Mouse (Mus musculus) mesoderm, embryonic 11.5 days (tissue): ENCODE data around the gene Lysmd1.
A peak's percentile ranks its signal among the peaks of the same experiment; 100 is the strongest.
"Not testable (repeated sequence)": the region's sequence is repeated elsewhere in the genome, so short reads cannot be mapped to it uniquely, and the experiment has no call there.

Experiments
- DNase-seq: peaks from one replicate; pipeline ENCODE4 v3.0.0-alpha.2; 2012; ENCODE audit warnings: low read depth, low spot score

The Lysmd1 gene

DNA sequence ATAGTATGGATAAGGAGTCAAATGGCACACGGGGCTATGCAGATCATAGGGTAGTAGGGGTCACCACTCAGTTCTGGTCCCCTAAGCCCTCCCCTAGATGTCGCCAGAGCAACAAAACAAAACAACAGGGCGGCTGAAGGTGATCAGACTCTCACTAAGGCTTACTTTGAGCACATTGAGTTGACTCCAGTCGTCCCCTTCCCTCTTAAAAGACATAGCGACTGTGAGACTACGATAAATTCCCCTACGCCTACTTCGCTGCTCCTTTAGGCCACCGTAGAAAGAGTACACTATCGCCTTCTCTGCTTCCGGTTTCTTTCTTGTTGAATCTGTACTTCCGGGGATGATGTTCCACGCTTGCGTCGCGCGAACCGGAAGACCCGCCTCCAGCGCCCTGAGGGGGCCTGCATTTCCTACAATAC is at the start of gene Lysmd1, which contains the start of gene Scnm1:
Gene Lysmd1 (plus strand): TSS at position 409 of the 422 bp plus-strand sequence.
Gene Scnm1 (minus strand): TSS at position 332 of the 422 bp plus-strand sequence.
- DNase-seq, result peak; percentile 92

DNA sequence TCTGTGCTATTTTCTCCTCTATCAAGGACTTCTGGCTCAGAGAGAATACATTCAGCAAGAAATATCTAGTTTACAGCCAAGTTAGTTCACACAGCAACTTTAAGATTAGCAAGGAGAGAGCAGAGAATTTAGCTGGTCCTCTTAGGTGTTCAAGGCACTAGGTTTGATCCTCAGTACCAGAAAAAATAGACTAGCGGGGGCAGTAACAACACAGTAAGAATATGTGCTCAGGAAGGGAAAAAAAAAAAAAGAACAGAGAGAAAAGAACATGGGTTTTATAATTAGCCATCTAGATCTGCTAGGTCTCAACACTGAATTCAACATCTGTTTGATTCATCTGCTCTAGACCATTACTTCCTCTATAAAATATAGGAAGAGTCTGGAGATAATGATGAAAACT is 45.8 kb upstream of the Lysmd1 start:
- DNase-seq, result no peak

DNA sequence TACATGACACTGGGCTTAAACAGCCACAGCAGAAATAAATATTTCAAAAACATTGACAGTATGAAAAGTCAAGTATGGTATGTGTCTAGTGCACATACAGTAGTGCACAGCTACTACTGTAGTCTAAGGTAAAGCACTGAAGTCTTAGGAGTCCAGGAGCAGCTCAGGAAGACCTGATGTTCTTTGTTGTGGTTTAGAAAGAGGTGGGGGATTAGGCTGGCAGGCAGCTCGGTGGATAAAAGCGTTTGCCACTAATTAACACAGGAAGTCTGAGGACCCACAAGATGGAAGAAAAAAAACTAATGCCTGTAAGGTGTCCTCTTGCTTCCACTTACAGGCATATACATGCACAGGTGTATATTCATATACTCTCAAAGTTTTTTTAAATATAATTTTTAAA is 33.0 kb upstream of the Lysmd1 start:
- DNase-seq, result no peak

DNA sequence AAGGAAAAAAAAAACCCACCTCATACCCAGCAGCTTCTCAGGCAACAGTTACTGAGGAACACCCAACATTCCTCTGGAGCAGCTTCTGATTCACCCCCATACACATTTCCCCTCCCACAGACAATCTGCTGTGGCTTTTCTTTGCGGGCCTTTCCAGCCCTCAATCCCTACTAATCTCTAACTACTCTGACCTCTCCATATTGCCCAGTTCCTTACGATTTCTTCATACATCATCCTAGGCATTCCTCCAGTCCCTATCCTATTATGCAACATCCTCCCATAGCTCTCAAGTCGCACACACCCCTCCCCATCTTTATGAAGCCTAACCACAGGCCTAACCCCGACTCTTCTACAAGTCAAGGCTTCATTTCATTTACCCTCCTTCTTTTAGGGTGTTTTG is 28.8 kb upstream of the Lysmd1 start:
- no peak for DNase-seq

DNA sequence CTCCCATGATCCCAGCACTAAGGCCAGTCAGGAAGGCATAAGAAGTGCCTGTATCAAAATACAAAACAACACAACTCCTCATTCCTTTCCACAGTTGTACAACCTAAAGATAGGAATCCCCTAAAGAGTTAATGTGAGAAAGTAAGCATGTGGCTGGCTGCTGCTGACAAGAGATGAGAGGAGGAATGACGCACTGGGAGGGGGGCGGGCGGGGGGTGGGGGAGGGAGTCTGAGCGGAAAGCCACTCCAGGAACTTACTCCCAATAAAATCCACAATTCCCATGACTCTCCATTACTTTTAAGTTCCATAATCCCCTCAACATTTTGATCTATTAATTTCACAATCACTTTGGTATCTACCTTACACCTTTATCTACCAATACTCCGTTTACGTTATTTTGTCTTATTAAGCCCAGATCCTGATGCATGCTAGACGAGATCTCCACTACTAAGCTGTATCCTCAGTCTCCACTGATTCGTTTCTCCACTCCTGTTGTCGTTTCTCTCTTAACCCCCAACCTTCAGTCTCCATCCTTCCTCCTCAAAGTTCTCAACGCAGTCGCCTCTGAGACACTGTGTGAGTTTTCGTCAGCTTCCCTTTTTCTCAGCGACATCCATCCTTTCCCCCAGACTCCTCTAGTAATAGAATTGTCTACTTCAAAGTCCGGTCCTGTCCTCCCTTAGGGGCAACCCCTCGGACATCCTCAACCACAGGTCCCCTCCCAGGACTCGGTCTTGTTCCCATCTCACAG is 28.1 kb upstream of the Lysmd1 start:
- DNase-seq, result no peak

DNA sequence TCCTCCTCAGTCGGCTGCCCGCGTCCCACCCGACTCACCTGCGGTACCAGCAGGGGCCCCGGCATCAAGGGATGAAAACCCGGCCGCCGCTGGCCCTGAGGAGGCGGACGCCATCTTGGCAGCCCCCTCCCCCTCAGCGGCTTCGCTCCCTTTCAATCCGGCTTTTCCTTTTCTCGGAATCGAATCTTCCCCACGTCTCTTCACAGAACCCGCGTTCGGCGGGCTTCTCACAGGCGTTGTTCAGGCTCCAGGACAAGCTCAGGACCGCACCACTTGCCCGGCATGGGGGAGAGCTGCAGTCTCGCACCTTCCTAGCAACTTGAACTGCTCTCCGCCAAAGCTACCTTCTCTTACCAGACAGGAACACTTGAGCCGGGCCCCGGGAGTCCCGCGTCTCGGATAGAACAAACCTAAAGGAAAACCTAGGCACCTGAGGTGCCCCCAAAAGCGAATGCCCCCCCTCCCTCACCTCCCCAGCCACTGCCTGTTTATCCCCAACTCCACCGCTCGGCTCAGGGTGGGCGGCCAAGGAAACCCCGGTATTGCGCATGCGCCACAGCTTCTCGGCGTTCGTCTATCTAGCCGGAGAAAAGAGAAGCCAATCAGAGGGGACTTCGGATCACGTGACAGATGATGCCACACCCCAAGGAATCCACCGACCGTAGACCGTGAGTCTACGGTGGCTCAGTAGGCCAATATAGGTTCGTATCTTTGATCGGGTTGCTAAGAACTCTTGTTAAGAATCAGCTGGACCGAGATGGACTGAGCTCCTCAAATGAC is 27.4 kb upstream of the Lysmd1 start, which contains the start of gene Pip5k1a:
Gene Pip5k1a (minus strand): TSS at position 593 of the 780 bp plus-strand sequence.
- DNase-seq, result peak; percentile 100

DNA sequence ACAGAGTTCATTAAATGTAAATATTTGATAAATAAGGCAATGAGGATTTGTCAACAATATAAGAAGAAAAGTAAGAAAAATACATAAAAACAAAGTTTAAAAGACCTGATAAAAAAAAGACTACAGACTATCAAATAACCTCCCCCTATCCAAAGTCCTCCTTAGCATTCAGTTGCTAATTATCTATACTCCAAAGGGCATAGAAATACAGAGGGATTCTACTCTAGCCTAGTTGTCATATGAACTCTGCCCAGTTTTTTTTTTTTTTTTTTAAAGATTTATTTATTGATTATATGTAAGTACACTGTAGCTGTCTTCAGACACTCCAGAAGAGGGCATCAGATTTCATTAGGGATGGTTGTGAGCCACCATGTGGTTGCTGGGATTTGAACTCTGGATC is 26.6 kb upstream of the Lysmd1 start:
- not testable (repeated sequence) for DNase-seq

DNA sequence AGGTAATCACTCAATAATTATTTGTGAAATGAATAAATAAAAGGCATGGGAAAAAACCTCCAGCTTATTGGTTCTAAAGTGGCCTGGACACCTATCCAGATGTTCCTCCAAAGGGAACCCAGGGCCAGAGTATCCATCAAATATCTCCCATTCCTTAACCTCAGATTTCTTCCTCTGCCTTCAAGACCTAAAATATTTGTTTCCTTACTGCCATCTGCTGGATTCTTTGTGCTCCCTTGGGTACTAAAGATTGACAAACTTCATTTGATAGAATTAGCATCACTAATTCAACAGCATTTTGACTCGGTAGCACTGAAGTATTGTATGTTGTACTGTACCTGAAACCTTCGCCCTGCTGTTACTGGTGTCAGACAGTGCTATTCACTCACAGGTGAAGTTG is 26.0 kb upstream of the Lysmd1 start:
- no peak for DNase-seq

DNA sequence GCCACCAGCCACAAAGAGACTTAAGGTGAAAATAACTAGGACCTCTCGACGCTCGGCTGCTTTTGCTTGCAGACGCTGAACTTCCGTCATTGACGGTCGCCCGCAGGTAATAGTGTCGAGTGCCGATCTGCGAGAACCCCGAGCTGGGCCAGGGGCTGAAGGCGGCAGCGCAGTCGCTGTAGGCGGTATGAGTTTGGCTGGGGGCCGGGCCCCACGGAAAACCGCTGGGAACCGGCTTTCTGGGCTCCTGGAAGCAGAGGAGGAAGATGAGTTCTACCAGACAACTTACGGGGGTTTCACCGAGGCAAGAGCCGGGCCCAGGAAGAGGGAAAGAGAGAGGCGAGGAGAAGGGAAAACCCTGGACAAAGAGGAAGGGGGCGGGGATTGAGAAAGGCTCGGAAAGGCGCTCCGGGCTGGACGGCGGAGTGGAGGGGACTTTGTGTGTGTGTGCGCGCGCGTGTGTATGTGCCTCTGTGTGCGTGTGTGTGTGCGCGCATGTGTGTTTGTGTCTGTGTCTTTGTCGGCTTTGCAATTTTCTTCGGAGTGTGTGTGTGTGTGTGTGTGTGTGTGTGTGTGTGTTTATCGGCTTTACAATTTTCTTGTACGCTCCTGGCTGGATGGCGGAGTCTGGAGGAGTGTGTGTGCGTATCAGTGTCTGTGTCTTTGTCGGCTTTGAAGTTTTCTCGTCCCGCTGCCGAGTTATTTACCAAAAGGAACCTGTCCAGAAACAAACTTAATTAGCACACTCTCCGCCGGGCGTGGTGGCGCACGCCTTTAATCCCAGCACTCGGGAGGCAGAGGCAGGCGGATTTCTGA is 22.8 kb upstream of the Lysmd1 start, which contains the start of gene Vps72:
Gene Vps72 (plus strand): TSS at position 112 of the 816 bp plus-strand sequence.
- peak; percentile 94 for DNase-seq

DNA sequence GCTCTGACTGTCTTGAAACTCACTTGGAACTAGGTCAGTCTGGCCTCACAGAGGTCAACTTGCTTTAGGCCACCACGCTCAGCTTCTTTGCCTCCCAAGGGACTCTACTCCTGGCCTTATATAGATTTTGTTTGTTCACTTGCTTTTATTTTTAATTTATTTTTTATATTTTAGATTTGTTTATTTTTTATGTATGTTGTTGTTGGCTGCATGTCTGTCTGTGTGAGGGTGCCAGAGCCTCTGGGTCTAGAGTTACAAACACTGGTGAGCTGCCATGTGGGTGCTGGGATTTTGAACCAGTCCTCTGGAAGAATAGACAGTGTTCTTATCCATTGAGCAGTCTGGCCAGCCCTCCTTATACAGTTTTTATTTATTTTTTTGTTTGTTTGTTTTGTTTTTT is 21.1 kb upstream of the Lysmd1 start:
- DNase-seq, result no peak

DNA sequence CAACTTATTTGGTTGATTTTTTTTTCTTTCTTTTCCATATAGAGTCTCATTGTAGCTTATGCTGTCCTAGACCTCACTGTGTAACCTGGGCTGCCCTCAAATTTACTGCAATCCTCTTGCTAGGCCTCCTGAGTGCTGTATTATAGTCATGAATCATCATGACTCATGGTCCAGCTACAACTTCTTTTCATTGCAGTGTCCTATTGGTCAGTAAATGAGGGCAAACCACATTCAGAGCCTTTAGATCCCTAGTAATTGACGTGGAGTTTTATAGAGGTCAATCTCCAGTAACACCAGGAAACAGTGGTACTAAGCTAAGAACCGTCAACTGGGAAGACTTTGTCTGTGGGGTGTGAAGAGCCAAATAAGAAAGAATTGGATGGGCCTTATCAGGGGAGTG is 16.1 kb upstream of the Lysmd1 start:
- DNase-seq, result no peak

DNA sequence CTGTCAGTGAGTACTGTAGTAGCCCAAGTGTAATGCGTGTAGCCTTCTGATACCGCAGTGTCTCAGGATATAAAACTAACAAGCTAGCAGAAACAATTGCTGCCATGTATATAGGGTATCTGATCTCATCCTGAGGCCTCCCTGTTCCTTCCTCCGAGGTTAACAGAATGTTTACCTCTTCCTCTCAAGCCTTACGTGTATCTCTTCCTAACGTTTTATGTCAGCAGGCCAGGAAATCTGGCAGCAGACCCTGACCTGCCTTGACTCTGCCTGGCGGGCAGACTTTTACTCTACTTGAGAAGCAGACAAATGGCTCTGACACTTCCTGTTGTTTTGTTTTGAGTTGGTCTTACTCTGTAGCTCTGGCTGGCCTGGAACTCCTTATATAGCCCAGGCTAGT is 12.3 kb upstream of the Lysmd1 start:
- no peak for DNase-seq

DNA sequence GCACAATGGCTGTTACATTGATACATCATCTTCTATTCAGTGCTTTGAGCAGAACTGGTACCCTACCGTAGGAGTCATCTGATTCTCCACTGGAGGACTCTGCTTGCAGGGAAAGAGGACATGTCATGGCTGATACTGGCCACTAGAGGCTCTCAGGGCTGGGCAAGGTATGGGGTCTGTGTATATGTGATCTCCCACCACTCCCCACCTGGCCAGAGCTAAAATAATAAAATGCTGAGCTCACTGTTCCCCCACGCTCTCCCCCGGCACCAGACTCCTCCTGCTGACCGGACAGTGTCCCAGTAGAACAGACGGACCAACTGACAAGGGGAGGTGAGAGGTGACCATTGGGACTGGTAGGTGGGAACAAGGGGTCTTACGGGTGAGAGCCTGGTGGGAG is 9.6 kb upstream of the Lysmd1 start, which contains the start of gene Tmod4:
Gene Tmod4 (plus strand): TSS at position 231 of the 400 bp plus-strand sequence.
- no peak for DNase-seq

DNA sequence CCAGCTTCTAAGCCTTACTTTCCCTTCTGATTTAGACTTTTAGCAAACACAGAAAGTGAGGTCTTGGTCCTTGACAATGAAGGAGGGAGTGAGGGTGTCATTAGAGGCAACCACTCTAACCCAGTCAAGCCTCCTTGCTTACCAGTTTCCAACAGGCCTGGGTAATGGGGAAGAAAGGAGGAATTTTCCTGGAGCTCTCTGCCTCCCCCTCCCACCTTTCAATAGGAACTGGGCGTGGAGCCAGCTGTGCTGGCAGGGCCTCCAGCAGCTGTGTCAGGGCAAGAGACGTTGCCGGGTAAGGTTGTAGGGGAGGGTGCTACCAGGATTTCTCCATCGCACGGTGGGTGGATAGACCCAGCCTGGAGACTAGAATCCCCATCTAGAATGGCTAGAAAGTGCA is 8.9 kb upstream of the Lysmd1 start:
- no peak for DNase-seq

DNA sequence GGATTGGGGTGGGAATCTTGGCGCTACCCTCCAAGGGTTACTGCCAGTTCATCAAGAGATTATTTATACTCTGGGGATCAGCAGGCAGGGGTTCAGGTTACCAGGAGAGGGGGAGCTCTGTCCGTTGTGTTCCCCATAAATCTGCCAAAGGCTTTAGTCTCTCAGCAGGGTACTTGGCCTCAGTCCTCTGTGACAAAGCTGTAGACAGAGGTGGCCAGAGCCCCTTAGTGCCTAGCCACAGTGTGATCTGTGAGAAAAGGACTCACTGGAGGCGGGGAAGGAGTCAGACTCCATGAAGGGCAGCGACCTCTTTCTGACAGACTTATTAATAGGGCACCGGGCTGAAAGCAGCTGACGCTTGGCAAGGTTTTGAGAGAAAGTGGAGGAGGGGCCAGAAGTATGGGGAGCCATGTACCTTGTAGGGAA is 4.6 kb upstream of the Lysmd1 start:
- DNase-seq, result peak; percentile 62

DNA sequence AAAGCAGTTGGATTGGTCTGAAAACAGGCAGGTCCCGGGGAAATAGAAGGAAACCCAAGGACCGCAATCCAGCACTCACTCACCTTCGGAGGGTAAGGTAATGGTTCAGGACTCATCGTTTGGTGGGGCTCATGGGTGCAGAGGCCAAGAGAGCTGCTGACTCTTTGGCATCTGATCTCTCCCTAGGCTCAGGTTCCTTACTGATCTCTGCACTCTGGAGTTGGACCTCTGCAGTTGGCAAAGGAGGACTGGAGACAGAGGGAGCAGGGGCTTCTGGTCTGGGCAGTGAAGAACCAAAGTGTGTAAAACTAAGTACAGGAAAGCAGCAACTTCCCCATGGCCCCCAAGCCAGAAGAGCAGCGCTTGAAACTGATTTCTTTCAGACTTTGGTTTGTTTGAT is 3.8 kb upstream of the Lysmd1 start:
- DNase-seq, result no peak

DNA sequence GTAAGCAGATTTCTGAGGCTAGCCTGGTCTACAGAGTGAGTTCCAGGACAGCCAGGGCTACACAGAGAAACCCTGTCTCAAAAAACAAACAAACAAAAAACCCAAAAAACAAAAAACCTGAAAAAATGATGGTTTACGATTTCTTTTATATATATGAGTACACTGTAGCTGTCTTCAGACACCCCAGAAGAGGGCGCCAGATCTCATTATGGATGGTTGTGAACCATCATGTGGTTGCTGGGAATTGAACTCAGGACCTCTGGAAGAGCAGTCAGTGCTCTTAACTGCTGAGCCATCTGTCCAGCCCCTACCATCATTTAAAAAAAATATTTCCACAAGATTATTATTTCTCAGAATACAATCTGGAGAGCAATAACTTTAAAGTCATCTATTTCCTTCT is 1.5 kb upstream of the Lysmd1 start:
- not testable (repeated sequence) for DNase-seq

DNA sequence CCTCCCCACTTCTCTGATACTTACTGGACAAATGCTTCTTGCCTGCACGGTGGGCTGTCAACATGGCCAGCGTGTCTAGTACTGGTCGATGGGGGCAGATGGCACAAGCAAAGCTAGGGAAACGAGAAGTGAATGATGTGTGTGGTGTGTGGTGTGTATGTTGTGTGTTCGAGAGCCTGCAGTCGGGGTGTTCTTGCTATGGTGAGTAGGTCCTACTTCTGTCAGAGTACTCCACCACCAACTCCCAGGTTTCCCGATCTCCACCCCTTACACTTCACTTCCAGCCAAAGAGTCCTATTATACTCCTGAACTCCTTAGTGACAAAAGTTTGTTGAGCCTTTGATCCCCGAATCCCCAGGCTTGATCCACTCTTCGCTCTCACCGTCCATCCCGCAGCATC is 712 bp upstream of the Lysmd1 start:
- no peak for DNase-seq

DNA sequence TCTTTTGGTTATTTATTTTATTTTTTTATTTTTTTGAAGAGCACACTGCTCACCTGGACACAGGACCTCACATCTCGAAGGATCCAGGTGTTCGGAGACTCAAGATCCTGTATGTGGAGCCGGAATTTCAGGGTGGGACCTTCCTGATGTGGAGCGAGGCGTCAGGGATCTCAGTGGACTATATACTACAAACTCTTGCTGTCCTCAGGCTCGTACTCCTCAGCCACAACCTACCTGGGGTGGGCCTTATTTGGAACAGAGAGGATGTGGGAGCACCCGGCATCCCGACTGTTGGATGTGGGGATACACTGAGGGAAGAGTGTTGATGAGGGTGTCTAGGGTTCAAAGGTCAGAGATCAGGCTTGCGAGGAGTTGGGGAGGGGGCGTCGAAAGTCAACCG is 245 bp downstream of the Lysmd1 start:
- not testable (repeated sequence) for DNase-seq

DNA sequence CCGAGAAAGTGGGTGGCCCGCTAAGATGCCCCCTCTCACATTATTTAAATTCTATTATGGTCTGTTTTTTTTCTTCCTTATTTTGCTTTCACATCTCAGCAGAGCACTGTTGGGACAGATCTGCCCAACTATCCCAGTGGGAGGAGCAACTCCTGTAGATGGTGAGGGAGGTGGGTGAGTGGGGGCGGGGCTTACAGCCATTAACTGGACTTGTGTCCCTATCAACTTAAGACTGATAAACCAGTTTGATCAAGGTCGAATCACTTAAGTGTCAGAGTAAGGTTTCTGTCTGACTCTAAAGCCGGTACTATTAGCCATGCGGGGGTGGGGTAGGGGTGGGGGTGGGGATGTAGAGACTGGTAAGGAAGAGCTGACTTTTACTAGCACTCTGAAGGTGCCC is 1.1 kb downstream of the Lysmd1 start:
- DNase-seq, result no peak

DNA sequence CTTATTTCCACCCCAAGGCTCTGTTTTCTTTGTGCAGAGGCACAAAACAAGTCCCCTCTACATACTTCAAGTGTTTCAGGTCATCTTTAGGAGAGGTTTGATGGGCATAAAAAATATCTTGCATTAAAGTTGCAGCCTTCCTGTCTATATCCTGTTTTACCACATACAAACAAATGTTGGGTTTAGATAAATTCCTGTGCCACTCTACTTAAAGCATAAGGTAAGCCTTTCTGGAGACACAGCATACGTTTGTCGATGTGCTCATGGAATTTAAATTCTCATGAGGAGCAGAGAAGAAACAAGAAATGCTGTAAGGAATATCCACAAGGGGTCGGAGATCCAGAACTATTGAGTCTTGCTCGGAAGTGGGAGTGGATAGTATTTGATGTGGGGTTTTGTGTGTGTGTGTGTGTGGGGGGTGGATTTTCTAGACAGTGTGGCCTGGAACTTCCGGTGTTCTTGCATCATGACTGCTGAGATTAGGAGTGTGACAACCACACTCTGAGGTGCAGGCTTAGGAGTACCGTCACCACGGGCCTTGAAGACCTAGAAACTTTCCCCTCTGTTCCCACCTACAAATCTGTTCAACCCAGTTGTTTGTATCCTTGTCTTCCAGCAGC is 1.7 kb downstream of the Lysmd1 start:
- DNase-seq, result no peak
